Mouse (Mus musculus) erythroblast, embryonic 14.5 days (primary cell): ENCODE data around the gene P2rx3.

Experiments
- GATA1 ChIP-seq: IDR thresholded peaks from 2 replicates; pipeline ENCODE4 v1.6.1; 2012; ENCODE audit warnings: low read length, inconsistent platforms, mixed read lengths
- TAL1 ChIP-seq: IDR thresholded peaks from 3 replicates; pipeline ENCODE4 v1.6.1; 2012; ENCODE audit warnings: low read length, inconsistent platforms, mixed read lengths

- TF ChIP-seq TAL1 (no peak), GATA1 (no peak)
Measured at GRCm38 (mm10) chr2:84996376-84996775, 40.9 kb downstream of the P2rx3 start.
